Mouse (Mus musculus): ENCODE results near the gene Tgfbr1.

Tgfbr1 gene

GRCm38 (mm10) chr4:47352803-47353388 lies at the start of gene Tgfbr1:
Gene Tgfbr1, plus strand, starts transcription at chr4:47353222.
- in situ Hi-C loops (cut with MboI, MseI) = loop anchor here in 1 of 2 experiments (5.0 kb wide), 1 partner anchor 36 kb away; no protein-coding TSS in a partner anchor

GRCm38 (mm10) chr4:47303340-47303998 lies 49.6 kb upstream of the Tgfbr1 start:
- in situ Hi-C loops (cut with MboI, MseI) = no loop called here

- in situ Hi-C loops (cut with MboI, MseI) = loop anchor here in 1 of 2 experiments (5.0 kb wide), 2 partner anchors 33 to 58 kb away; no protein-coding TSS in a partner anchor
These were observed 43.0 kb upstream of the Tgfbr1 start for GRCm38 (mm10) chr4:47309886-47310625.

GRCm38 (mm10) chr4:47310812-47311211 lies 42.2 kb upstream of the Tgfbr1 start:
- in situ Hi-C loops (cut with MboI, MseI) = loop anchor here in 1 of 2 experiments (5.0 kb wide), 1 partner anchor 34 kb away; no protein-coding TSS in a partner anchor

- in situ Hi-C loops (cut with MboI, MseI) = loop anchor here in 1 of 2 experiments (5.0 kb wide), 1 partner anchor 34 kb away; no protein-coding TSS in a partner anchor
These were observed 41.6 kb upstream of the Tgfbr1 start for GRCm38 (mm10) chr4:47311467-47311866.

GRCm38 (mm10) chr4:47311929-47312328 lies 41.1 kb upstream of the Tgfbr1 start:
- in situ Hi-C loops (cut with MboI, MseI) = loop anchor here in 1 of 2 experiments (5.0 kb wide), 1 partner anchor 35 kb away; no protein-coding TSS in a partner anchor

DNA sequence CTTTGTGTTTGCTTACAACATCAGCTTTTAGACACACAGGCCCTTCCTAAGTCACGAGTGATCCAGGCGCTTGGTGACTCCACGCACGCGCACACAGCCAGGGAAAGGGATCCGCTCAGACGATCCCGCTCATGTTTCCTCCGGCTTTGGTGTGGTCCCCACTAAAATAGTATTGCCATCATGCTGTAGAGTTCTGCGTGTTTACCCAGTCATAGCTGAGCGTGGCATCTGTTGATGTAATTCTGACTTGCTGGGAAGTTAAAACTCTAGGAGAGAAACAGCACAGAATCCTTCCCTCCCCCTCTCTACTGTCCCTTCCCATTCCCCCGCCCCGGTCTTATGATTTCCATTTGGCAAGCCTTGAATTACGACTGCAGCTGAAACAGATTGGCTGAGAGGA lies 40.3 kb upstream of the Tgfbr1 start:
- in situ Hi-C loops (cut with MboI, MseI) = loop anchor here in 1 of 2 experiments (5.0 kb wide), 1 partner anchor 35 kb away; no protein-coding TSS in a partner anchor

GRCm38 (mm10) chr4:47313710-47314410 lies 39.2 kb upstream of the Tgfbr1 start:
- in situ Hi-C loops (cut with MboI, MseI) = loop anchor here in 1 of 2 experiments (5.0 kb wide), 1 partner anchor 37 kb away; no protein-coding TSS in a partner anchor

- in situ Hi-C loops (cut with MboI, MseI) = loop anchor here in 1 of 2 experiments (5.0 kb wide), 1 partner anchor 37 kb away; the partner anchor contains the start of gene Tgfbr1
These were observed 37.6 kb upstream of the Tgfbr1 start for GRCm38 (mm10) chr4:47315458-47315857.

GRCm38 (mm10) chr4:47316432-47316831 lies 36.6 kb upstream of the Tgfbr1 start:
- in situ Hi-C loops (cut with MboI, MseI) = loop anchor here in 1 of 2 experiments (5.0 kb wide), 1 partner anchor 36 kb away; the partner anchor contains the start of gene Tgfbr1

DNA sequence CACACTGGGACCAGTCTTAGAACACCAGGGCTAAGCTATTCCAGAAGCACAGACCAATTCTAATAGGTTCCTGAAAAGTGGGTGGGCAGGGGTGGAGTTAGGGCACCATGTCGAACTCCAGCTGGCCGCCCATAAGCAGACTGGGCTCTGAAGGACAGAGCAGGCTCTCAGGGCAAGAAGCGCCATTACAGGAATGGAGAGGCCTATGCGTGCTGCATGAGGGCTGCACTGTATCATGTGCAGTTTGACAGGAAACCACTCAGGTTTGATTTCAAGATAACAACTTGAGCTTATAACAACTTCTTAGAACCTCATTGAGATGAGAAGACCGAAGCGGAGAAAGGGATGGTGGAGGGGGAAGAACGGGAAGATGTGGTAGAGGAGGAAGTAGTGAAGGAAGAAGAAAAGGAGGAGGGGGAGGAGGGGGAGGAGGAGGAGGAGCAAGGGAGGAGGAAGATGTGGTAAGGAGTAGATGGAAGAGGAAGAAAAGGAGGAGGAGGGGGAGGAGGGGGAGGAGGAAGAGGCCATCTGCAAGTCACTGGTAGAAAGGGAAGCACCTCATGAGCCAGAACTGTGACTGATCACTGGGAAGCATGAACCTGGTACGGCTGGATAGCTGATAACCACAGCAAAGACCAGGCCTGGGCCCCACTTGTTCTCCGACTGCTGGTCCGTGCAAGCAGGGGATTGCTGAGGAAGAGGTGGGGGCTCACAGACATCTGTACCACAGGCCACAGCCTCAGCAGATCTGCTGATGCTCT lies 33.3 kb upstream of the Tgfbr1 start:
- in situ Hi-C loops (cut with MboI, MseI) = loop anchor here in 1 of 2 experiments (5.0 kb wide), 1 partner anchor 33 kb away; the partner anchor contains the start of gene Tgfbr1

- in situ Hi-C loops (cut with MboI, MseI) = no loop called here
These were observed 30.7 kb upstream of the Tgfbr1 start for GRCm38 (mm10) chr4:47322315-47322714.

DNA sequence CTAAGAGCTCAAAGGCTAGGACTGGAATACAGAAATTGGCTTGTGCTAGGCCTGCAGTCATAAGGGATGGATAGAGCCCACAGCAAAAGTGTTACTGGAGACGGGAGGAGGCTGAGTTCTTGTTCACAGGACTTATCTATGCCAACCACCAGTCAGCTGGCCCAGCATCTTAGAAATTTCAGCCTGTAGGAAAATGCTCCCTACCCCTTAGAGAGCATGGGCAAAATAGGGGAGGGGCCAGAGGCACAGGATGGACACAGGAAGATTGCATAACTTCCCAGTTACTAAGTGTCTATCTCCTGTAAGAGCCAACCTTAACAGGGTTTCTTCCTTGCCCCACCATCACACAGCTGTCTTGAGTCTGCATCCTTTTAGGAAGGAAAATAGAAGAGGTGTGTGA lies 28.8 kb upstream of the Tgfbr1 start:
- in situ Hi-C loops (cut with MboI, MseI) = no loop called here

- in situ Hi-C loops (cut with MboI, MseI) = no loop called here
These were observed 25.2 kb upstream of the Tgfbr1 start for GRCm38 (mm10) chr4:47327782-47328181.

- in situ Hi-C loops (cut with MboI, MseI) = no loop called here
These were observed 23.7 kb upstream of the Tgfbr1 start for GRCm38 (mm10) chr4:47329285-47329684.

DNA sequence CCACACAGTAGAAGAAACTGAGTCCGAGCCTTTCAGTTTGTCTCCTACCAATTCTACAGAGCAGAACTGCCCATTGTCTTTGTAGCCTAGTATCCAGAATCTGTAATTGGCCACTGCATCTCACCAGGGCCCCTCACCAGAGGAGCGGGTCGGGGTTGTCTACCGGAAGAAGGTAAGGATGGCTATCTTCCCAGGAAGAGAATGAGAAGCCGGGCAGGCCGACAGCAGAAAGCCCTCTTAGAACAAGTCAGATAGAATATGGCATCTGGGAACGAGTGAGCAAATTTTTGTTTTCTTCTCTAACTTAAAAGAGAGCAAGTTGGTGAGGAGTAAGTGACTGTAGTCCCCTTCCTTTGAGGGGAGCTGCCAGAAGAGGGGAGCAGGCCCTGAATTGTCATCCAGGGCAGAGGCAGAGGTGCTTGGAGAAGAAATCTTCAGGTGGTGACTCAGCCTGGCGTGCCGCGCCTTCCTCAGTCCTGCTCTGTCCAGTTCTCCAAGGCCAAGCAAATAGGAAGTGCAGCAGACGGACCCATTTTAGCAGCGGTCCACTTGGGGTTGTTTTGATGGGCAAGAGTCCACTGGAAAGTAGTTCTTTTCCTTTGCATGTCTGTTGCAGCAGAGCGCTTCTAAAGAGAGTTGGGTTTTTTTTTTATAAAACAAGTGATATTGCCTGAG lies 22.5 kb upstream of the Tgfbr1 start:
- in situ Hi-C loops (cut with MboI, MseI) = no loop called here

DNA sequence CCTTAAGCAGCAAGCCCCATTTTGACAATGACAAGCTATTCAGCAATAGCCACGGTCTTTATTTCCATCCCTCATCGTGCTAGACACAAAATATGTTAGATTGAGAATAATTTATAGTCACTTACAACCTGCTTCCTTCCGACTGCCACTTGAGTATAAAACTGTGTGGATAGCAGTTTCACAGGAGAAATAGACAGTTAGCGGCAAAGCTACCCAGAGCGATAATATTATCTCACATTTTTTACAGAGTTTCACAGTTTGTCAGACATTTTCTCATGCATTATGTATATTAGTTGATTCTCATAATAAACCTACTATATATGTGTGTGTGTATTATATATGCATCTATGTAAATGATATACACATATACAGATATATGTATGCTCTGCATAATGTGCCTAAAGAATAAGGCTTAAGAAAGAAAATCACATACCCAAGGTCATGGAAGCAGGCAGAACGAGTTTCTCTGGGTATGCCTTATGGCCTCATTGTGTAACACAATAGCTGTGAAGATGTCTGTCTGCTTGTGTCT lies 20.1 kb upstream of the Tgfbr1 start:
- in situ Hi-C loops (cut with MboI, MseI) = no loop called here

DNA sequence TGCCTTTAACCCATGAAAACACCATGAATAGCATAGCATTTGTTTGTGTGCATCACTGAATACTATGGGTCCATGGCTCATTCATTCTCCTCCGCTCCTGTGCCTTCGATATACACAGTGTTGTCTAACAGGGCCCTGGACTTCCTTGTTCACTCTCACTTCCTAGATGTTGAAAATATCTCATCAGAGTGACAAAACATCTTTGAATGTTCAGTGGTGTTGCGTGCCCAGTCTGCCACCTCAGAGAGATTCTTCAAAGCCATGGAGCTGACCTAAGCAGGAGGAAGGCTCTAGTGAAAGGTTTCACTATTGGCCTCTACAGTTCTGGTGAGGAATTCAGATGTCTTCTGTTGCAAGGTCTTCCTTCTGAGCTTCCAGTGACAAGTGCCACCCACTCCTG lies 19.5 kb upstream of the Tgfbr1 start:
- in situ Hi-C loops (cut with MboI, MseI) = no loop called here

- in situ Hi-C loops (cut with MboI, MseI) = no loop called here
These were observed 16.0 kb upstream of the Tgfbr1 start for GRCm38 (mm10) chr4:47336941-47337600.
